Mouse (Mus musculus) bone marrow macrophage, adult 2 months (primary cell): ENCODE data around the gene 6430571L13Rik.

ENCODE experiments used
- CTCF ChIP-seq: IDR thresholded peaks from 2 replicates; pipeline ENCODE4 v1.5.1; 2012; ENCODE audit warnings: low read depth, mild to moderate bottlenecking, low read length, moderate library complexity
- POLR2A ChIP-seq: IDR thresholded peaks from 2 replicates; pipeline ENCODE4 v1.6.1; 2012; ENCODE audit warnings: mild to moderate bottlenecking, low read depth, low read length, borderline replicate concordance

DNA sequence AAGGTAGTCTGAATTCAATTTTAAA is 44.6 kb upstream of the 6430571L13Rik start, which contains the start of gene Cish:
- no peak for TF ChIP-seq POLR2A
- TF ChIP-seq CTCF = no peak
